Mouse (Mus musculus) MEL (cell line): Measurements from ENCODE around the gene Rpe65. TPM values are rescaled to one million over a fixed set of nuclear protein-coding genes. Genes with fewer than 3 reads are reported as not detected.

Experiments used
- DNase-seq: peaks from one replicate; pipeline ENCODE4 v3.0.0; 2011; ENCODE audit warnings: low read depth, low spot score
- H3K27ac ChIP-seq: 2 replicates; pipeline ENCODE4 v1.5.1; 2012; ENCODE audit warnings: low read depth, mild to moderate bottlenecking, control low read depth, low read length, moderate library complexity; ENCODE audit not compliant: control insufficient read depth
- H3K27me3 ChIP-seq, 2 experiments: fragments of 150-350 bp in 1 of 2; sonication (generic) in 1 of 2; 2 replicates each; pipeline ENCODE4 v1.6.1; 2012; ENCODE audit warnings: low read length in 2 of 2, mild to moderate bottlenecking in 2 of 2, improper control_type of control experiment in 1 of 2, moderate library complexity in 1 of 2; ENCODE audit not compliant: insufficient read depth in 2 of 2, control insufficient read depth in 1 of 2
- H3K36me3 ChIP-seq, 2 experiments: 2 replicates each; pipeline ENCODE4 v1.6.1; 2012 to 2014; ENCODE audit warnings: low read length in 2 of 2, improper control_type of control experiment in 1 of 2, inconsistent platforms in 1 of 2, mild to moderate bottlenecking in 1 of 2; ENCODE audit not compliant: insufficient read depth in 2 of 2, control insufficient read depth in 1 of 2
- H3K4me1 ChIP-seq, 2 experiments: fragments of 150-350 bp in 1 of 2; sonication (generic) in 1 of 2; 2 replicates each; pipeline ENCODE4 v1.6.1; 2012; ENCODE audit warnings: low read length in 2 of 2, improper control_type of control experiment in 1 of 2, mild to moderate bottlenecking in 1 of 2; ENCODE audit not compliant: insufficient read depth in 2 of 2, control insufficient read depth in 1 of 2
- H3K4me3 ChIP-seq, 2 experiments: fragments of 150-350 bp in 1 of 2; sonication (generic) in 1 of 2; 2 replicates each; pipeline ENCODE4 v1.5.1; 2012; ENCODE audit warnings: low read depth in 2 of 2, low read length in 2 of 2, mild to moderate bottlenecking in 2 of 2, moderate library complexity in 2 of 2, control low read depth in 1 of 2, improper control_type of control experiment in 1 of 2; ENCODE audit not compliant: control insufficient read depth in 1 of 2, insufficient read depth in 1 of 2
- H3K79me2 ChIP-seq: 2 replicates; pipeline ENCODE4 v1.6.1; 2012; ENCODE audit warnings: mild to moderate bottlenecking, low read length, moderate library complexity; ENCODE audit not compliant: control insufficient read depth, poor library complexity, insufficient read depth
- H3K9ac ChIP-seq: 2 replicates; pipeline ENCODE4 v1.6.1; 2012; ENCODE audit warnings: low read depth, mild to moderate bottlenecking, control low read depth, low read length, moderate library complexity; ENCODE audit not compliant: control insufficient read depth, poor library complexity, severe bottlenecking
- H3K9me3 ChIP-seq: fragments of 150-350 bp; sonication (generic); replicated peaks from 2 replicates; pipeline ENCODE4 v1.6.1; 2012; ENCODE audit warnings: mild to moderate bottlenecking, low read length, improper control_type of control experiment, moderate library complexity; ENCODE audit not compliant: insufficient read depth
- BHLHE40 ChIP-seq: IDR thresholded peaks from 2 replicates; pipeline ENCODE4 v1.6.1; 2012; ENCODE audit warnings: low read depth, mild to moderate bottlenecking, inconsistent platforms, low read length, improper control_type of control experiment, borderline replicate concordance
- CHD1 ChIP-seq: IDR thresholded peaks from 2 replicates; pipeline ENCODE4 v1.6.1; 2012; ENCODE audit warnings: low read depth, mild to moderate bottlenecking, inconsistent platforms, low read length, improper control_type of control experiment
- CHD2 ChIP-seq: IDR thresholded peaks from 2 replicates; pipeline ENCODE4 v1.6.1; 2011; ENCODE audit warnings: low read length, improper control_type of control experiment
- CTCF ChIP-seq, 3 experiments: IDR thresholded peaks in 2 of 3; conservative IDR thresholded peaks in 1 of 3; 2 replicates each; pipeline ENCODE4 v1.5.1; 2011 to 2012; ENCODE audit warnings: low read length in 3 of 3, low read depth in 2 of 3, mild to moderate bottlenecking in 2 of 3, improper control_type of control experiment in 1 of 3, inconsistent platforms in 1 of 3, mixed read lengths in 1 of 3, moderate library complexity in 1 of 3; ENCODE audit not compliant: control insufficient read depth in 1 of 3, insufficient read depth in 1 of 3, poor library complexity in 1 of 3, severe bottlenecking in 1 of 3
- GABPA ChIP-seq: IDR thresholded peaks from 2 replicates; pipeline ENCODE4 v1.6.1; 2012; ENCODE audit warnings: low read depth, mild to moderate bottlenecking, inconsistent platforms, low read length, improper control_type of control experiment, moderate library complexity
- GATA1 ChIP-seq: IDR thresholded peaks from 2 replicates; pipeline ENCODE4 v1.6.1; 2011; ENCODE audit warnings: low read depth, low read length, improper control_type of control experiment
- JUND ChIP-seq: IDR thresholded peaks from 2 replicates; pipeline ENCODE4 v1.6.1; 2011; ENCODE audit warnings: low read depth, mild to moderate bottlenecking, improper control_type of control experiment, low read length
- KAT2A ChIP-seq: conservative IDR thresholded peaks from 2 replicates; pipeline ENCODE4 v1.6.1; 2012; ENCODE audit warnings: low read depth, low read length, improper control_type of control experiment, inconsistent platforms
- MAFK ChIP-seq: IDR thresholded peaks from 2 replicates; pipeline ENCODE4 v1.6.1; 2011; ENCODE audit warnings: low read depth, mild to moderate bottlenecking, low read length, improper control_type of control experiment, borderline replicate concordance
- MAX ChIP-seq: IDR thresholded peaks from 2 replicates; pipeline ENCODE4 v1.6.1; 2011; ENCODE audit warnings: low read length, improper control_type of control experiment
- MEF2A ChIP-seq: IDR thresholded peaks from 2 replicates; pipeline ENCODE4 v1.6.1; 2014; ENCODE audit warnings: low read depth, mild to moderate bottlenecking, inconsistent platforms, low read length, improper control_type of control experiment; ENCODE audit not compliant: poor library complexity, insufficient replicate concordance, severe bottlenecking; ENCODE audit errors: extremely low read depth
- MYB ChIP-seq: IDR thresholded peaks from 2 replicates; pipeline ENCODE4 v1.6.1; 2011; ENCODE audit warnings: mild to moderate bottlenecking, low read depth, low read length, improper control_type of control experiment
- RAD21 ChIP-seq: IDR thresholded peaks from 2 replicates; pipeline ENCODE4 v1.6.1; 2011; ENCODE audit warnings: mild to moderate bottlenecking, low read depth, low read length, improper control_type of control experiment
- RCOR1 ChIP-seq: IDR thresholded peaks from 2 replicates; pipeline ENCODE4 v1.6.1; 2012; ENCODE audit warnings: low read depth, mild to moderate bottlenecking, inconsistent platforms, low read length, improper control_type of control experiment
- SMC3 ChIP-seq: IDR thresholded peaks from 2 replicates; pipeline ENCODE4 v1.6.1; 2011; ENCODE audit warnings: low read depth, low read length, improper control_type of control experiment
- TAL1 ChIP-seq: IDR thresholded peaks from 2 replicates; pipeline ENCODE4 v1.6.1; 2012; ENCODE audit warnings: mild to moderate bottlenecking, inconsistent platforms, low read length, moderate library complexity, mixed read lengths
- TBP ChIP-seq: IDR thresholded peaks from 2 replicates; pipeline ENCODE4 v1.8.0; 2011; ENCODE audit warnings: low read depth, low read length, improper control_type of control experiment
- USF1 ChIP-seq: IDR thresholded peaks from 2 replicates; pipeline ENCODE4 v1.6.1; 2014; ENCODE audit warnings: low read depth, mild to moderate bottlenecking, inconsistent platforms, low read length, improper control_type of control experiment, moderate library complexity
- ZC3H11A ChIP-seq: IDR thresholded peaks from 2 replicates; pipeline ENCODE4 v1.6.1; 2012; ENCODE audit warnings: low read depth, mild to moderate bottlenecking, inconsistent platforms, low read length, improper control_type of control experiment
- ZKSCAN1 ChIP-seq: IDR thresholded peaks from 2 replicates; pipeline ENCODE4 v1.6.1; 2012; ENCODE audit warnings: low read depth, mild to moderate bottlenecking, inconsistent platforms, low read length, improper control_type of control experiment, moderate library complexity
- ZMIZ1 ChIP-seq: IDR thresholded peaks from 2 replicates; pipeline ENCODE4 v1.6.1; 2012; ENCODE audit warnings: low read depth, mild to moderate bottlenecking, inconsistent platforms, low read length, improper control_type of control experiment, moderate library complexity
- polyA plus RNA-seq, 2 experiments: library from polyadenylated mRNA; stranded (reverse) in 1 of 2; unstranded in 1 of 2; fragments of >175 nt in 1 of 2; fragments of >200 nt in 1 of 2; gene quantifications; 2 replicates each; pipeline versions ENCODE4 v1.2.1 to v1.2.4; 2012; ENCODE audit warnings: low replicate concordance in 2 of 2, low read depth in 1 of 2; ENCODE audit not compliant: insufficient read length in 2 of 2, insufficient read depth in 1 of 2, missing spikeins in 1 of 2
- total RNA-seq: library from RNA; depleted of rRNA; stranded (reverse); fragments of 300-350 nt; gene quantifications from 2 replicates; pipeline ENCODE4 v1.2.3, GENCODE M21; 2012; rRNA removed

Gene Rpe65
- not detected in 2 replicates for total RNA-seq
- not detected for polyA plus RNA-seq

DNA sequence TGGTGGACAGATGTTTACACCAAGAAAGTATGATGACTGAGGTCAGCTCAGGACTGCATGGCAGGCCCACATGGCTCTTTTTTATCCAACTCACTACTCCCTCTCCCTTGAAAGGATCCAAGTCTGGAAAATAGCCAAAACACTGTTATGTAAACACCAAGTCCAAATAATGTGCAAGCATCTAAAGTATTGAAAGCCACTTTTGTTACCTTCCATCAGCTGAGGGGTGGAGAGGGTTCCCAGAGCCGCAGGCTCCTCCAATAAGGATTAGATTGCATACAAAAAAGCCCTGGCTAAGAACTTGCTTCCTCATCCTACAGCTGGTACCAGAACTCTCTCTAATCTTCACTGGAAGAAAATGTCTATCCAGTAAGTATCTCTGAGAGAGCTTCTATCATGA lies at the start of gene Rpe65:
TSS of gene Rpe65 (plus strand) at position 301 of the 400 bp plus-strand sequence.
- no peak within 1 kb of the TSS for H3K9ac ChIP-seq
- H3K4me3 ChIP-seq, result no peak within 1 kb of the TSS
- no peaks in the 10 kb centered on the region for H3K27me3 ChIP-seq
- H3K36me3 ChIP-seq, result no peaks in the 10 kb centered on the region
- no peaks in the 10 kb centered on the region for H3K79me2 ChIP-seq
- no peak for DNase-seq
- no peak within 1 kb of the TSS for H3K27ac ChIP-seq
- H3K9me3 ChIP-seq, result no peaks in the 10 kb centered on the region
- TF ChIP-seq MAX, result no peak
- TF ChIP-seq ZMIZ1, result no peak
- TF ChIP-seq CHD2, result no peak
- no peak for TF ChIP-seq ZC3H11A
- no peak for TF ChIP-seq TBP
- TF ChIP-seq, all 39 proteins: peak for 0
- no peaks in the 10 kb centered on the region for H3K4me1 ChIP-seq

DNA sequence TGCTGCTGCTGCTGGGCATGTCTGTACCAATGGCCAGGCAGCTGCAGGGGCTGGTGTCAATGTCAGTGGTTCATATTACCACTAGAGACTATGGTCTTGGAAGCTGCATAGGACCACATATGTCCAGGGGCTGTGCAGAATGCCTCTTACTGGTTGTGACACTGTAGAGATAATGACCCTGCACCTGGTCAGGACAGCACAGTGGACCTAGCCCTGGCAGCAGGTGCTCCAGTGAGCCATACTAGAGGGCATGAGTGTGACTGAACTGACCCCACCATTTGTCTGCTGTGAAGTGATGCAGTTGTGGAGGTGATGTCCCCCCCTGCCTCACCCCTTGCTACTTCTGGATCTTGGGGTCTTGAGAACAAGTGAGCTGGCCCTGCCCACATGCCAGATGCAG lies 48.8 kb upstream of the Rpe65 start:
- TF ChIP-seq MEF2A (no peak), RAD21 (no peak), MAFK (no peak), GATA1 (no peak), KAT2A (no peak)
- no peaks in the 10 kb centered on the region for H3K4me1 ChIP-seq
- H3K9ac ChIP-seq, result no peak overlapping the region
- no peak for DNase-seq
- no peaks in the 10 kb centered on the region for H3K27me3 ChIP-seq
- no peaks in the 10 kb centered on the region for H3K79me2 ChIP-seq
- no peak overlapping the region for H3K27ac ChIP-seq
- H3K9me3 ChIP-seq, result no peaks in the 10 kb centered on the region
- H3K36me3 ChIP-seq, result no peaks in the 10 kb centered on the region
- no peak overlapping the region for H3K4me3 ChIP-seq

DNA sequence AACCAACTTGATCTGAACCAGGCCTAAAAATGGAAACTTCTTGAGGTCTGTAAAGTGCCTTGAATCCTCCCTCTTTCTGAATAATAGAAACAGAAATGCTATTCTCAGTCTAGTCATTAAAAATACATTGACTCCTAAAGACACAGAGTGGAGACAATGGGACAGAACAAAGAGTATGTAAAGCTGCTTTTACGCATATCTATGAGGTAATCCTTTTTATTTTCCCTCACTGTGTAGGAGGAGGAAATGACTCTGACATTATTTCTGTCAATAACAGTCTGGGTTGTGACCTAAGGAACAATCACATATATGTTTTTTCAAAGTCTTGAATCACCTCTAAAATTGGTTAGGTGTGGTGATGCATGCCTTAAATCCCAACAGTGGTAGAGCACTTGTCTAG lies 16.0 kb downstream of the Rpe65 start:
- no peak for DNase-seq
- TF ChIP-seq USF1, result no peak
- no peak for TF ChIP-seq ZKSCAN1
- TF ChIP-seq JUND, result no peak
- TF ChIP-seq BHLHE40, result no peak
- no peak for TF ChIP-seq GABPA
- TF ChIP-seq RCOR1, result no peak
- TF ChIP-seq SMC3, result no peak
- TF ChIP-seq CTCF (IDR thresholded peaks at IDR 0.05 in 2 of 3, conservative IDR thresholded peaks at IDR 0.05 in 1 of 3; ENCODE audit: control insufficient read depth in 1 of 3, insufficient read depth in 1 of 3, low read depth in 2 of 3, low read length in 3 of 3, poor library complexity in 1 of 3, severe bottlenecking in 1 of 3), result no peak
- TF ChIP-seq MYB, result no peak
- TF ChIP-seq TAL1, result no peak
- TF ChIP-seq CHD1, result no peak
- TF ChIP-seq MAFK, result no peak
- no peak for TF ChIP-seq KAT2A
- no peak for TF ChIP-seq ZC3H11A
- H3K36me3 ChIP-seq, result no peaks in the 10 kb centered on the region
- no peaks in the 10 kb centered on the region for H3K27me3 ChIP-seq
- H3K79me2 ChIP-seq, result no peaks in the 10 kb centered on the region
- no peak overlapping the region for H3K4me3 ChIP-seq
- no peak overlapping the region for H3K9ac ChIP-seq
- no peaks in the 10 kb centered on the region for H3K4me1 ChIP-seq
- no peak overlapping the region for H3K27ac ChIP-seq
- H3K9me3 ChIP-seq, result no peaks in the 10 kb centered on the region
